Mouse (Mus musculus) lung, embryonic 14.5 days (tissue): ENCODE data around the gene Gbp2. TPM values are rescaled to one million over a fixed set of nuclear protein-coding genes. Genes with fewer than 3 reads are reported as not detected.

Experiments used
- ATAC-seq: fragments of 200-750 bp; cut with Nextera tagmentation; 2 replicates; pipeline ENCODE4 v1.8.0; 2017; ENCODE audit warnings: mild to moderate bottlenecking, moderate TSS enrichment, moderate library complexity; ENCODE audit not compliant: insufficient read depth
- DNase-seq: peaks from one replicate; pipeline ENCODE4 v3.0.0-alpha.2; 2015
- H3K27ac ChIP-seq: fragments of 300-500 bp; sonication (generic); 2 replicates; pipeline ENCODE4 v1.5.1; 2014; ENCODE audit warnings: low read depth, mild to moderate bottlenecking, moderate library complexity
- H3K27me3 ChIP-seq: fragments of 300-500 bp; sonication (generic); 2 replicates; pipeline ENCODE4 v1.6.1; 2014; ENCODE audit warnings: low read length, control low read depth; ENCODE audit not compliant: insufficient read depth
- H3K36me3 ChIP-seq: fragments of 300-500 bp; sonication (generic); 2 replicates; pipeline ENCODE4 v1.6.1; 2014; ENCODE audit warnings: control low read depth; ENCODE audit not compliant: insufficient read depth
- H3K4me1 ChIP-seq: fragments of 300-500 bp; sonication (generic); 2 replicates; pipeline ENCODE4 v1.6.1; 2014; ENCODE audit warnings: antibody characterized with exemption, control low read depth; ENCODE audit not compliant: insufficient read depth
- H3K4me2 ChIP-seq: fragments of 300-500 bp; sonication (generic); 2 replicates; pipeline ENCODE4 v1.6.1; 2014; ENCODE audit warnings: mild to moderate bottlenecking
- H3K4me3 ChIP-seq: fragments of 300-500 bp; sonication (generic); 2 replicates; pipeline ENCODE4 v1.5.1; 2014; ENCODE audit warnings: low read depth, low read length
- H3K9ac ChIP-seq: fragments of 300-500 bp; sonication (generic); 2 replicates; pipeline ENCODE4 v1.6.1; 2014
- H3K9me3 ChIP-seq: fragments of 300-500 bp; sonication (generic); 2 replicates; pipeline ENCODE4 v1.6.1; 2016; ENCODE audit warnings: low read depth, low read length, control low read depth
- CTCF ChIP-seq: IDR thresholded peaks from 2 replicates; pipeline ENCODE4 v1.5.1; 2016; ENCODE audit warnings: antibody characterized with exemption, low read depth
- WGBS: fragments of 180-500 bp; shearing (Covaris S2); extraction: QIAGEN DNeasy Blood & Tissue Kit; methylation state at CpG from one replicate; pipeline ENCODE4 v1.1.7; 2014; 5-methylcytosine and 5-hydroxymethylcytosine counted together
- polyA plus RNA-seq: library from polyadenylated mRNA; unstranded; fragments of >200 nt; fragmentation: Nextera tagmentation; extraction: Ambion mirVana; gene quantifications from 2 replicates; pipeline ENCODE4 v1.2.1, GENCODE M21; 2014

Gene Gbp2
- polyA plus RNA-seq, 1 experiment from 2014 or later, result 1.8 TPM

DNA sequence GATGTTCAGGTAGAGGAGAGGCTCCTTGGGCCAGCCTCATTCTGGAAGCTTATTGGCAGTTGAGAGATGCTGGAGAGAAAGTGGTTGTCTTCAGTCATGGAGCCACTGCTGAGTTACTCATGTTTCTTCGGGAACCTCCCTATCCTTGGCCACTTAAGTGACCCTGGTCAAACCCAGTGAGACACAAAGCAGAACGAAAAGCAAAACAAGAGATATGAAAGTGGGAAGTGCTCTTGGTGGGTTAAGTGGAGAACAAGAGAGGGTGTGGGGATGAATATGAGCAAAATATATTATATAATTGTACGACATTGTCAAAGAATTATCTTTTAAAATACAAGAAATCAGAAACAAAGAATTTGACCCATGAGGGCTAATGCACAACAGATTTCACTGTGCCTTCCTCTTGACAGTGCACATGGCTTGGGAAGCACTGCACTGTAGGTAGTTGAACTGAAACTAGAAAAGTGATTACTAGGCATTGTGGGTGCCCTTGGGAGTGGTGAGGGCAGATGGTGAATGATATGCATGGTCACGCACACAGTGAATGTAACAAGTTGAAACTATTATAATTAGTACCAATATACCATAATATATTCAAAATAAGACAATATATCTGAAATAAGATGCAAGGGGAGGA, 29.9 kb upstream of the Gbp2 start:
- no peaks in the 10 kb centered on the region for H3K9me3 ChIP-seq
- no peak overlapping the region for H3K4me2 ChIP-seq
- no peak overlapping the region for H3K27ac ChIP-seq
- WGBS, result 73% methylated on average over 4 of the region's 4 CpGs
- H3K4me3 ChIP-seq, result no peak overlapping the region
- ATAC-seq (no peak), DNase-seq (no peak)
- no peak for TF ChIP-seq CTCF
- no peaks in the 10 kb centered on the region for H3K27me3 ChIP-seq
- no peaks in the 10 kb centered on the region for H3K4me1 ChIP-seq
- no peak overlapping the region for H3K9ac ChIP-seq
- H3K36me3 ChIP-seq, result no peaks in the 10 kb centered on the region

GRCm38 (mm10) chr3:142594547-142594946, 25.9 kb upstream of the Gbp2 start, which contains the start of gene Gbp2b:
Gene Gbp2b, plus strand, starts transcription at chr3:142594847.
- no peak within 1 kb of the TSS for H3K4me2 ChIP-seq
- no peak within 1 kb of the TSS for H3K9ac ChIP-seq
- 73% methylated on average over 1 of the region's 1 CpGs for WGBS
- H3K4me3 ChIP-seq, result no peak within 1 kb of the TSS
- ATAC-seq, result no peak
- no peaks in the 10 kb centered on the region for H3K4me1 ChIP-seq
- H3K27ac ChIP-seq, result no peak within 1 kb of the TSS
- no peaks in the 10 kb centered on the region for H3K36me3 ChIP-seq
- TF ChIP-seq CTCF, result no peak
- no peaks in the 10 kb centered on the region for H3K9me3 ChIP-seq
- no peaks in the 10 kb centered on the region for H3K27me3 ChIP-seq
- DNase-seq, result no peak

DNA sequence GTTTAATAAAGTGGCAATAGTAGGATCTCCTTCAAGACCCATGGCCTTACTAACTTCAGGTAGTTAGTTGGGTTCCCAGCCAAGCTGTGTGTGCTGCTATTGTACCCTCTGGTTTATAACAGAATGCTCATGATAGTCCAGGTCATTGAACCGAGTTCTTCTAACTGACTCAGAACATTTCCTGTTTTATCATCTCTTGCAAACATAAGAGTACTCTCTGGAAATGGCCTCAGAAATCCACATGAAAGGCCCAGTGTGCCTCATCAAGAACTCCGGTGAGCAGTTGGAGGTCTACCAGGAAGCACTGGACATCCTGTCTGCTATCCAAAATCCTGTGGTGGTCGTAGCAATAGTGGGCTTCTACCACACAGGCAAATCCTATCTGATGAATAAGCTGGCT, 22.5 kb upstream of the Gbp2 start:
- Histone ChIP-seq H3K27ac (no peak overlapping the region), H3K4me2 (no peak overlapping the region), H3K9me3 (no peaks in the 10 kb centered on the region), H3K36me3 (no peaks in the 10 kb centered on the region), H3K4me3 (no peak overlapping the region), H3K9ac (no peak overlapping the region), H3K4me1 (no peaks in the 10 kb centered on the region), H3K27me3 (no peaks in the 10 kb centered on the region)
- no peak for DNase-seq
- no peak for TF ChIP-seq CTCF
- WGBS, result 78% methylated on average over 3 of the region's 3 CpGs
- ATAC-seq, result no peak

- no peak overlapping the region for H3K9ac ChIP-seq
- no peak for TF ChIP-seq CTCF
- no peaks in the 10 kb centered on the region for H3K36me3 ChIP-seq
- H3K4me2 ChIP-seq, result no peak overlapping the region
- H3K27ac ChIP-seq, result no peak overlapping the region
- H3K9me3 ChIP-seq, result no peaks in the 10 kb centered on the region
- H3K4me1 ChIP-seq, result no peaks in the 10 kb centered on the region
- no peak overlapping the region for H3K4me3 ChIP-seq
- DNase-seq (no peak), ATAC-seq (no peak)
- H3K27me3 ChIP-seq, result no peaks in the 10 kb centered on the region
Measured at GRCm38 (mm10) chr3:142601675-142602074, 18.7 kb upstream of the Gbp2 start.

DNA sequence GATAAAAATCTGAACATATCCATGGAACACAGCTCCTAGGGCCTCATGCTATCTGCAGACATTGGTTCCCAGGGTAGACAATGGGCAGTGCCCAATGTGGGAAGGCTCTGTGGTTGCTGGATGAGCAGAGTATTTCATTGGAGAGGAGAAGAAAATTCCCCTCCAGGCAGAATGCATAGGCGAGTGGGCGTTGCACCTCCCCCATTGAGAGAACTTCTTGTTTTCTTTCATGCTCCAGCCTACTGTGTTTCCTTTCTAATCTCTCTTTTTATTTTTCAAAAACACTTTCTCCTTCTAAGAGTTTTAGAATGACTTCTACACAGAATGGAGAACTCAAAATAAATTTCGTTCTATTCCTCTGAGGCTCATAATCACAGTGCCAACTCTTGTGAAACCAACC, 1.7 kb upstream of the Gbp2 start:
- Histone ChIP-seq H3K36me3 (no peaks in the 10 kb centered on the region), H3K4me3 (no peak overlapping the region), H3K27me3 (no peaks in the 10 kb centered on the region), H3K27ac (no peak overlapping the region), H3K4me2 (no peak overlapping the region), H3K9me3 (no peaks in the 10 kb centered on the region), H3K9ac (no peak overlapping the region), H3K4me1 (no peaks in the 10 kb centered on the region)
- no peak for TF ChIP-seq CTCF
- no peak for DNase-seq
- no peak for ATAC-seq
- 76% methylated on average over 3 of the region's 3 CpGs for WGBS

GRCm38 (mm10) chr3:142619606-142620005, 796 bp upstream of the Gbp2 start:
- 24% methylated on average over 1 of the region's 1 CpGs for WGBS

DNA sequence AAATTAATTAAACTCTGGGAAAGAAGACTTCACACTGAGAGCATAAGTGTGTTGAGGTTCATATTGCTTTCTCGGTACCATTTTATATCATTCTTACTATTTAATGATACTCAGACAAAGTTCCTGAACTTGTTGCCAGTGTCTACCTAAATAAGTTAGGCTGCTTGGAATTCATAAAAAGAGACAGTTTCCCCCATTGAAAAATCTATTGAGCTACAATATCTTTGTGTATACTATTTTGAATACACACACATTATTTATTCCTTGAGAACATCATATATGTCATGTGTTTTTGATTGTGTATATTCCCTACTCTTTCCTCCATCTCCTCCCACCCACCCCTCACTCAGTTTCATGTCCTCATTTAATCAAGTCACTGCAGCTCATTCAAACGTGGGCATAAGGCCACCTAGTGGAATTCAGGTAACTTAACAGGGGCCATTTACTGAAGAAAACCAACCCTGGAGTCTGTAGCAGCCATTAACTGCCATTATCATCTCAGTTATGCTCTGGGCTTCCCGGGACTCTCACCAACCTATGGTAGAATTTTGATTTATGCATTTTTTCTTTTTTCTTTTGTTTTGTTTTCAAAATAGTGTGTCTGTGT, 657 bp downstream of the Gbp2 start:
- H3K9ac ChIP-seq, result no peak overlapping the region
- peak; percentile 43 for TF ChIP-seq CTCF

More at GRCm38 (mm10) chr3:142619606-142620005, 796 bp upstream of the Gbp2 start:
- Histone ChIP-seq H3K27ac (no peak overlapping the region), H3K36me3 (no peaks in the 10 kb centered on the region), H3K4me2 (no peak overlapping the region), H3K4me3 (no peak overlapping the region), H3K27me3 (no peaks in the 10 kb centered on the region), H3K9ac (no peak overlapping the region), H3K9me3 (no peaks in the 10 kb centered on the region), H3K4me1 (no peaks in the 10 kb centered on the region)
- no peak for TF ChIP-seq CTCF
- no peak for ATAC-seq
- peak; percentile 23 for DNase-seq

More for the DNA sequence above, 657 bp downstream of the Gbp2 start:
- WGBS, result 45% methylated on average over 3 of the region's 3 CpGs
- ATAC-seq, result no peak
- Histone ChIP-seq H3K4me3 (no peak overlapping the region; the same call in 1 of the 2 replicates), H3K4me2 (peak overlapping the region; percentile 59), H3K36me3 (no peaks in the 10 kb centered on the region), H3K27ac (peak overlapping the region; percentile 40; the same call in 1 of the 2 replicates), H3K9me3 (no peaks in the 10 kb centered on the region), H3K27me3 (no peaks in the 10 kb centered on the region), H3K4me1 (no peaks in the 10 kb centered on the region)
- peak; percentile 34 for DNase-seq
